11 mouse cellular contexts compared by ENCODE assay signal in genomic region chr4:106527856-106528547, GRCm38 (mm10). TPM values are rescaled to one million over a fixed set of nuclear protein-coding genes. Genes with fewer than 3 reads are reported as not detected.
DNase-seq lines count a peak whose midpoint lies in the region; ATAC-seq and TF ChIP-seq lines count a peak whose summit lies in the region.
"Had no signal": no experiment of that assay in that cellular context is flagged by ENCODE, and none has a peak within 500 bp of the region (broad histone marks: within the 10 kb centered on the region; RNA-seq: fewer than 3 reads in every experiment).

No protein-coding gene starts in this region.

- no peak overlapping the region for H3K9ac ChIP-seq in forebrain, postnatal 0 days
- no peak overlapping the region for H3K9ac ChIP-seq in forebrain, embryonic 12.5 days
- H3K9ac ChIP-seq in midbrain, embryonic 14.5 days (replicated peaks; ENCODE audit: low read length): no peak overlapping the region
- no peak overlapping the region for H3K9ac ChIP-seq in midbrain, embryonic 15.5 days
- H3K9ac ChIP-seq: liver, embryonic 15.5 days; neural tube, embryonic 13.5 days had no signal

- no peaks in the 10 kb centered on the region for H3K9me3 ChIP-seq in forebrain, postnatal 0 days (ENCODE audit: low read length)
- H3K9me3 ChIP-seq in forebrain, embryonic 12.5 days: no peaks in the 10 kb centered on the region
- no peaks in the 10 kb centered on the region for H3K9me3 ChIP-seq in midbrain, embryonic 14.5 days (ENCODE audit: control insufficient read depth, low read length)
- no peaks in the 10 kb centered on the region for H3K9me3 ChIP-seq in midbrain, embryonic 15.5 days
- H3K9me3 ChIP-seq: liver, embryonic 15.5 days; neural tube, embryonic 13.5 days had no signal

- H3K4me3 ChIP-seq in forebrain, postnatal 0 days (ENCODE audit: low read depth, low read length): no peak overlapping the region
- no peak overlapping the region for H3K4me3 ChIP-seq in forebrain, embryonic 12.5 days (replicated peaks)
- no peak overlapping the region for H3K4me3 ChIP-seq in midbrain, embryonic 14.5 days (replicated peaks; ENCODE audit: low read depth, low read length)
- no peak overlapping the region for H3K4me3 ChIP-seq in midbrain, embryonic 15.5 days
- no peak overlapping the region for H3K4me3 ChIP-seq in layer of hippocampus, adult 2 months
- H3K4me3 ChIP-seq: liver, embryonic 15.5 days; neural tube, embryonic 13.5 days had no signal

- peak; percentile 45; the same call in 1 of the 2 replicates for ATAC-seq in forebrain, postnatal 0 days
- no peak for ATAC-seq in forebrain, embryonic 12.5 days (ENCODE audit: low FRiP score)
- ATAC-seq in midbrain, embryonic 14.5 days (ENCODE audit: low FRiP score, low TSS enrichment): no peak
- ATAC-seq in midbrain, embryonic 15.5 days (replicated peaks): no peak

- no peak overlapping the region for H3K4me2 ChIP-seq in forebrain, postnatal 0 days (ENCODE audit: low read depth)
- no peak overlapping the region for H3K4me2 ChIP-seq in forebrain, embryonic 12.5 days
- no peak overlapping the region for H3K4me2 ChIP-seq in midbrain, embryonic 14.5 days (ENCODE audit: low read length)
- H3K4me2 ChIP-seq in midbrain, embryonic 15.5 days: no peak overlapping the region
- H3K4me2 ChIP-seq: liver, embryonic 15.5 days; neural tube, embryonic 13.5 days had no signal

- peak; percentile 57 for TF ChIP-seq CTCF in forebrain, postnatal 0 days (IDR thresholded peaks at IDR 0.05; ENCODE audit: low read depth)
- peak; percentile 79 for TF ChIP-seq CTCF in layer of hippocampus, adult 2 months (conservative IDR thresholded peaks at IDR 0.05)

- H3K4me1 ChIP-seq in forebrain, postnatal 0 days (ENCODE audit: insufficient read depth): no peaks in the 10 kb centered on the region
- H3K4me1 ChIP-seq in forebrain, embryonic 12.5 days: 0 out of 2 replicates have a peak, but pooled peaks cover 9% of the 10 kb centered on the region
- H3K4me1 ChIP-seq in midbrain, embryonic 14.5 days (ENCODE audit: control insufficient read depth, insufficient read depth, low read length): no peaks in the 10 kb centered on the region
- no peaks in the 10 kb centered on the region for H3K4me1 ChIP-seq in midbrain, embryonic 15.5 days

- no peak overlapping the region for H3K27ac ChIP-seq in forebrain, postnatal 0 days (ENCODE audit: low read depth, low read length)
- no peak overlapping the region for H3K27ac ChIP-seq in forebrain, embryonic 12.5 days
- no peak overlapping the region for H3K27ac ChIP-seq in midbrain, embryonic 14.5 days (replicated peaks; ENCODE audit: low read depth, low read length)
- no peak overlapping the region for H3K27ac ChIP-seq in midbrain, embryonic 15.5 days
- H3K27ac ChIP-seq in layer of hippocampus, adult 2 months: peak overlapping the region; percentile 60
- H3K27ac ChIP-seq: liver, embryonic 15.5 days; neural tube, embryonic 13.5 days had no signal

- 66% methylated on average over 7 of the region's 7 CpGs for WGBS in forebrain, postnatal 0 days
- 74% methylated on average over 7 of the region's 7 CpGs for WGBS in forebrain, embryonic 12.5 days
- WGBS in midbrain, embryonic 14.5 days: 76% methylated on average over 7 of the region's 7 CpGs
- WGBS in midbrain, embryonic 15.5 days: 69% methylated on average over 7 of the region's 7 CpGs

- DNase-seq in forebrain, postnatal 0 days: peak; percentile 15
- DNase-seq in midbrain, embryonic 14.5 days: peak; percentile 23
- peak; percentile 20 to 42 for DNase-seq in layer of hippocampus, adult 2 months (ENCODE audit: low spot score in 2 of 2)
- peak; percentile 22 for DNase-seq in splenic B cell, adult 2 months (ENCODE audit: low read depth, low spot score)
- DNase-seq in urinary bladder, postnatal 10 days (ENCODE audit: low spot score): no peak
- DNase-seq in urinary bladder, postnatal 36 days (ENCODE audit: low spot score in 2 of 2): no peak

- H3K27me3 ChIP-seq in forebrain, postnatal 0 days (ENCODE audit: insufficient read depth, low read length): no peaks in the 10 kb centered on the region
- H3K27me3 ChIP-seq in forebrain, embryonic 12.5 days: peaks cover 4% of the 10 kb centered on the region; the same call in 1 of the 2 replicates
- no peaks in the 10 kb centered on the region for H3K27me3 ChIP-seq in midbrain, embryonic 14.5 days (ENCODE audit: control insufficient read depth, insufficient read depth, low read length)
- no peaks in the 10 kb centered on the region for H3K27me3 ChIP-seq in midbrain, embryonic 15.5 days (replicated peaks)
- no peaks in the 10 kb centered on the region for H3K27me3 ChIP-seq in splenic B cell, adult 2 months (ENCODE audit: control insufficient read depth, insufficient read depth, low read length, poor library complexity, severe bottlenecking)
- H3K27me3 ChIP-seq: liver, embryonic 15.5 days; neural tube, embryonic 13.5 days had no signal

- H3K36me3 ChIP-seq in forebrain, postnatal 0 days (ENCODE audit: insufficient read depth): no peaks in the 10 kb centered on the region
- H3K36me3 ChIP-seq in forebrain, embryonic 12.5 days (replicated peaks): no peaks in the 10 kb centered on the region
- H3K36me3 ChIP-seq in midbrain, embryonic 14.5 days (ENCODE audit: control insufficient read depth, insufficient read depth, low read length): no peaks in the 10 kb centered on the region
- H3K36me3 ChIP-seq in midbrain, embryonic 15.5 days (replicated peaks): no peaks in the 10 kb centered on the region
- H3K36me3 ChIP-seq in splenic B cell, adult 2 months (ENCODE audit: control insufficient read depth, insufficient read depth, low read length, poor library complexity, severe bottlenecking): no peaks in the 10 kb centered on the region
- H3K36me3 ChIP-seq: liver, embryonic 15.5 days; neural tube, embryonic 13.5 days had no signal

RNA-seq across cellular contexts. Expression of gene Dhcr24, which starts 32.8 kb away (rescaled TPM):
- total RNA-seq in forebrain, postnatal 0 days (2014; rRNA removed): 101 and 105 TPM in 2 replicates
- polyA plus RNA-seq in forebrain, postnatal 0 days (2015; fragmentation: Nextera tagmentation; extraction: Ambion mirVana): 7.0 and 7.7 TPM in 2 replicates
- polyA plus RNA-seq in forebrain, embryonic 12.5 days (2016; fragmentation: Nextera tagmentation; extraction: Ambion mirVana): 6.4 and 9.8 TPM in 2 replicates
- 18.2 and 20.9 TPM in 2 replicates for polyA plus RNA-seq in midbrain, embryonic 14.5 days (2014; fragmentation: Nextera tagmentation; extraction: Ambion mirVana)
- polyA plus RNA-seq in midbrain, embryonic 15.5 days (2015; fragmentation: Nextera tagmentation; extraction: Ambion mirVana): 6.0 and 6.2 TPM in 2 replicates
- 10 to 100 TPM; 58.9 to 59.7 TPM for total RNA-seq in layer of hippocampus, adult 2 months (2021)

RNA-seq across cellular contexts. Expression of gene Bsnd, which starts 35.9 kb away (rescaled TPM):
- total RNA-seq in forebrain, postnatal 0 days (2014; rRNA removed): not detected in 2 replicates
- polyA plus RNA-seq in forebrain, postnatal 0 days (2015; fragmentation: Nextera tagmentation; extraction: Ambion mirVana): not detected in 2 replicates
- polyA plus RNA-seq in forebrain, embryonic 12.5 days (2016; fragmentation: Nextera tagmentation; extraction: Ambion mirVana): not detected in 2 replicates
- not detected in 2 replicates for polyA plus RNA-seq in midbrain, embryonic 14.5 days (2014; fragmentation: Nextera tagmentation; extraction: Ambion mirVana)
- polyA plus RNA-seq in midbrain, embryonic 15.5 days (2015; fragmentation: Nextera tagmentation; extraction: Ambion mirVana): not detected in 2 replicates
- not detected for total RNA-seq in layer of hippocampus, adult 2 months (2021)
- polyA plus RNA-seq: frontal cortex, adult 2 months; liver, embryonic 15.5 days; neural tube, embryonic 13.5 days had no signal

Comparison
In these comparisons a context has a peak if more than half of its experiments do, and no peak if none do; other contexts are left out.
1. DNase-seq: peak in forebrain, postnatal 0 days (single experiment), midbrain, embryonic 14.5 days (single experiment), layer of hippocampus, adult 2 months (2 of 2) and splenic B cell, adult 2 months (single experiment); none in urinary bladder, postnatal 10 days (single experiment) and urinary bladder, postnatal 36 days (0 of 2).